Mouse (Mus musculus) intestine, embryonic 16.5 days (tissue): ENCODE results near the gene Lamc2. TPM values are rescaled to one million over a fixed set of nuclear protein-coding genes. Genes with fewer than 3 reads are reported as not detected.
A peak's percentile ranks its signal among the peaks of the same experiment; 100 is the strongest.

Experiments used
- ATAC-seq: fragments of 200-750 bp; cut with Nextera tagmentation; 2 replicates; pipeline ENCODE4 v1.8.0; 2017; ENCODE audit warnings: moderate TSS enrichment, moderate library complexity
- H3K27ac ChIP-seq: fragments of 300-500 bp; sonication (generic); 2 replicates; pipeline ENCODE4 v1.5.1; 2014; ENCODE audit warnings: mild to moderate bottlenecking, low read length
- H3K27me3 ChIP-seq: fragments of 300-500 bp; sonication (generic); replicated peaks from 2 replicates; pipeline ENCODE4 v1.6.1; 2014; ENCODE audit warnings: low read length, control low read depth, mixed read lengths; ENCODE audit not compliant: control insufficient read depth, insufficient read depth
- H3K36me3 ChIP-seq: fragments of 300-500 bp; sonication (generic); 2 replicates; pipeline ENCODE4 v1.6.1; 2014; ENCODE audit warnings: low read length, control low read depth; ENCODE audit not compliant: control insufficient read depth, insufficient read depth
- H3K4me1 ChIP-seq: fragments of 300-500 bp; sonication (generic); 2 replicates; pipeline ENCODE4 v1.6.1; 2014; ENCODE audit warnings: low read length, control low read depth, mixed read lengths; ENCODE audit not compliant: control insufficient read depth, insufficient read depth
- H3K4me2 ChIP-seq: fragments of 300-500 bp; sonication (generic); 2 replicates; pipeline ENCODE4 v1.6.1; 2014; ENCODE audit warnings: low read depth, low read length, control low read depth
- H3K4me3 ChIP-seq: fragments of 300-500 bp; sonication (generic); 2 replicates; pipeline ENCODE4 v1.5.1; 2014; ENCODE audit warnings: mild to moderate bottlenecking, low read length
- H3K9ac ChIP-seq: fragments of 300-500 bp; sonication (generic); 2 replicates; pipeline ENCODE4 v1.6.1; 2014; ENCODE audit warnings: low read depth, low read length
- H3K9me3 ChIP-seq: fragments of 300-500 bp; sonication (generic); 2 replicates; pipeline ENCODE4 v1.6.1; 2016; ENCODE audit warnings: low read length, control low read depth; ENCODE audit not compliant: control insufficient read depth
- WGBS: fragments of 180-500 bp; shearing (Covaris S2); extraction: QIAGEN DNeasy Blood & Tissue Kit; methylation state at CpG from one replicate; pipeline ENCODE4 v1.1.7; 2014; 5-methylcytosine and 5-hydroxymethylcytosine counted together
- polyA plus RNA-seq: library from polyadenylated mRNA; unstranded; fragments of >200 nt; fragmentation: Nextera tagmentation; extraction: Ambion mirVana; gene quantifications from 2 replicates; pipeline ENCODE4 v1.2.1, GENCODE M21; 2015

Lamc2 gene
- polyA plus RNA-seq, 1 experiment from 2014 or later: 6.0 TPM

GRCm38 (mm10) chr1:153109346-153109745 is 76.9 kb downstream of the Lamc2 start:
- H3K9ac ChIP-seq: no peak overlapping the region

GRCm38 (mm10) chr1:153107866-153108265 is 78.4 kb downstream of the Lamc2 start:
- Histone ChIP-seq H3K4me3 (no peak overlapping the region), H3K36me3 (no peaks in the 10 kb centered on the region), H3K4me1 (no peaks in the 10 kb centered on the region; the same call in 1 of the 2 replicates), H3K27ac (no peak overlapping the region), H3K27me3 (no peaks in the 10 kb centered on the region), H3K4me2 (no peak overlapping the region), H3K9me3 (no peaks in the 10 kb centered on the region), H3K9ac (no peak overlapping the region)
- 69% methylated on average over 7 of the region's 7 CpGs for WGBS
- ATAC-seq: no peak

More at GRCm38 (mm10) chr1:153109346-153109745, 76.9 kb downstream of the Lamc2 start:
- H3K27ac ChIP-seq: no peak overlapping the region
- no peak for ATAC-seq
- H3K9me3 ChIP-seq: no peaks in the 10 kb centered on the region
- H3K36me3 ChIP-seq: no peaks in the 10 kb centered on the region
- no peaks in the 10 kb centered on the region; the same call in 1 of the 2 replicates for H3K4me1 ChIP-seq
- H3K4me2 ChIP-seq: no peak overlapping the region
- WGBS: 78% methylated on average over 5 of the region's 5 CpGs
- H3K27me3 ChIP-seq: no peaks in the 10 kb centered on the region
- no peak overlapping the region for H3K4me3 ChIP-seq

DNA sequence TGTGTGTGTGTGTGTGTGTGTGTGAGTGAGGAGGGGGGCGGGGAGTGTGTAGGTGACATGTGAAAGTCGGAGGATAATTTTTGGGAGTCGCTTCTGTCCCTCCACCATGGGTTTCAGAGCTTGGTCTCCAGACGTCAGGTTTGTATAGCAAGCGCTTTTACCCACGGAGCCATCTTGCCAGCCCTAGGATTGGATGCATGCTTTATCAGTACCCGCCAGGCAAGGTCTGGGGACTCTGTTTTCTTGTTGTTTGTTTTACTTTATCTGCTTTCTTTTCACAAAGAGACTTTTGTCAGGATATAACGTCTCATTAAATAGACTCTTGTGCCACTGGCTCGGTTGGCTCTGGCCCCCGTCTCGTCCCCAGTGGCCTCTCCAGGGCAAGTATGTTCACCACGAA is 81.4 kb downstream of the Lamc2 start:
- ATAC-seq: no peak
- Histone ChIP-seq H3K9ac (no peak overlapping the region), H3K27me3 (no peaks in the 10 kb centered on the region), H3K36me3 (no peaks in the 10 kb centered on the region), H3K27ac (no peak overlapping the region), H3K4me1 (peaks cover 8% of the 10 kb centered on the region), H3K4me3 (no peak overlapping the region), H3K4me2 (no peak overlapping the region), H3K9me3 (no peaks in the 10 kb centered on the region)
- 69% methylated on average over 12 of the region's 12 CpGs for WGBS

- H3K4me2 ChIP-seq: no peak overlapping the region
- no peak for ATAC-seq
- no peak overlapping the region for H3K27ac ChIP-seq
- H3K4me1 ChIP-seq: peaks cover 8% of the 10 kb centered on the region
- no peaks in the 10 kb centered on the region for H3K27me3 ChIP-seq
- H3K36me3 ChIP-seq: no peaks in the 10 kb centered on the region
- WGBS: 98% methylated on average over 7 of the region's 8 CpGs
- no peaks in the 10 kb centered on the region for H3K9me3 ChIP-seq
- H3K9ac ChIP-seq: no peak overlapping the region
- H3K4me3 ChIP-seq: no peak overlapping the region
These were observed 83.1 kb downstream of the Lamc2 start for GRCm38 (mm10) chr1:153103186-153103554.

DNA sequence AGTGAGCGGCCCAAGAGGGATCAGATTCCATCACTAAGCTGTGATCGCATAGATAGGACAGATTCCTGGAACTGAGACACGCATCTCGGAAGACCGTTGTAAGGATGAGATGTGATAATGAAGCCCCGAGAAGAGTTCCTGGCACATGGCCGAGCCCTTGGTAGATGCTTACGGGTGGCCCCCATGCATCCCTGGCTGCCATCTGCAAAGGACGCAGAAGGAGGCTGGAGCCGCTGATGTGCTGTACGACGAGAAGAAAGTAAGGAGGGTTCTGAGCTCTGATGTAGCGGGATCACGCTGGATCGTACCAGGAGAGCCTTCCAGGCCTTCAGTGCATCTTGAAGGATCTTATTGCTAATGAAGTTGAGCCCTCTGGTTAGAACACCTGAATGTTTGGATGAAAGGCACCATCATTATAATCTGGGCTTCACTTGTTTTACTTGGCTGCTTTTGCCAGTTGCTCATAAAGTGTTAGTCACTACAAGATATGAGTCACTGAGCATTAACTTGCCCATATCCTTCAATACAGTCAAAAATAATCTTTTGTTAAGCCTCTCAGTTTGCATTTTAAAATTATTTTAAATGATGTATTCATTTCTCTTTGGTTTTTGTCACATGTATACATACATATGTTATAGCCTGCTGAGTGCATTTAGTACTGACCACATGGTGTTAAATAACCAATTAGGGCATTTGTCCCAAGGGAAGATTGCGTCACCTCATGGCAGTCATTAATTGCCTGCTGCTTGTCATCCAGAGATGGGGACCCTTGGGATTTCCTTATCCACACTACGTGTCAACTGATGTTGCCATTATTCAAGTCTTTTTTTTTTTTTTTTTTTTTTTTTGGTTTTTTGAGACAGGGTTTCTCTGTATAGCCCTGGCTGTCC is 83.7 kb downstream of the Lamc2 start:
- Histone ChIP-seq H3K4me2 (no peak overlapping the region), H3K9ac (no peak overlapping the region), H3K36me3 (no peaks in the 10 kb centered on the region), H3K27ac (no peak overlapping the region), H3K27me3 (no peaks in the 10 kb centered on the region), H3K9me3 (no peaks in the 10 kb centered on the region), H3K4me1 (peaks cover 8% of the 10 kb centered on the region), H3K4me3 (no peak overlapping the region)
- WGBS: 97% methylated on average over 17 of the region's 17 CpGs
- ATAC-seq: no peak

DNA sequence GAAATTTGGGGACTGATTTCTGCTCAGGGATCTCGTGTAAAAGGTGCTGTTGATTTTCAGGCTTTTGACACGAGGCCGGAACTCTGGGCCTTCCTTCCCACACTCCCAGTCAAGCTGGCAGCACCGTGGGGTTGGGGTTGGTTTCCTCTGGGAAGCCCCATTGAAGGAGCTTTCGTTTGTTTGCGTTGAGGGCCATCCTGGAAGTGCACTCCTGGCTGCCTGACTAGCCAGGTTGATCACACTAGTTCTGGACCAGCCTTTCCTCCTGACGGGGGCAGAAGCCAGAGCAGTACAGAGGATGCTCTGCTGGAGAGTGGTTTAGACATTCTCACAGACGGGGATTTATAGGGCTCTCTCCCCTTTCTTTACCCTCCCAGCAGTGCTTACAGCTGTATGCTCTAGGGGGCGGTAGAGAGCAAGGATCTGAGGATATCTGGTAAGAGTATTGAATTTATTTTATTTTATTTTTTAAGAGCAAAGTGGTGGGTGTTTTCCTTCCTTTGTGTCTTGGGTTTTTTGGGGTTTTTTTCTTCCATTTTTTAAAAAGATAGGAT is 84.8 kb downstream of the Lamc2 start:
- peak overlapping the region; percentile 0 for H3K4me3 ChIP-seq
- H3K9ac ChIP-seq: peak overlapping the region; percentile 46
- WGBS: 22% methylated on average over 9 of the region's 9 CpGs
- H3K27ac ChIP-seq: peak overlapping the region; percentile 20; the same call in 1 of the 2 replicates
- ATAC-seq: peak; percentile 68
- H3K9me3 ChIP-seq: no peaks in the 10 kb centered on the region
- H3K4me2 ChIP-seq: peak overlapping the region; percentile 37; the same call in 1 of the 2 replicates
- no peaks in the 10 kb centered on the region for H3K27me3 ChIP-seq
- H3K4me1 ChIP-seq: peaks cover 8% of the 10 kb centered on the region
- no peaks in the 10 kb centered on the region for H3K36me3 ChIP-seq

GRCm38 (mm10) chr1:153100912-153101311 is 85.3 kb downstream of the Lamc2 start:
- ATAC-seq: no peak
- Histone ChIP-seq H3K27ac (peak overlapping the region; percentile 20; the same call in 1 of the 2 replicates), H3K36me3 (no peaks in the 10 kb centered on the region), H3K9ac (peak overlapping the region; percentile 46), H3K4me1 (peaks cover 8% of the 10 kb centered on the region), H3K4me3 (peak overlapping the region; percentile 0; the same call in 1 of the 2 replicates), H3K27me3 (no peaks in the 10 kb centered on the region), H3K9me3 (no peaks in the 10 kb centered on the region), H3K4me2 (peak overlapping the region; percentile 37; the same call in 1 of the 2 replicates)
- 20% methylated on average over 9 of the region's 9 CpGs for WGBS

- Histone ChIP-seq H3K36me3 (no peaks in the 10 kb centered on the region), H3K9me3 (no peaks in the 10 kb centered on the region), H3K4me1 (peaks cover 8% of the 10 kb centered on the region), H3K4me2 (no peak overlapping the region), H3K27ac (no peak overlapping the region), H3K4me3 (no peak overlapping the region), H3K27me3 (no peaks in the 10 kb centered on the region), H3K9ac (no peak overlapping the region)
- WGBS: 61% methylated on average over 11 of the region's 11 CpGs
- no peak for ATAC-seq
These were observed 87.7 kb downstream of the Lamc2 start for GRCm38 (mm10) chr1:153098586-153098985.

DNA sequence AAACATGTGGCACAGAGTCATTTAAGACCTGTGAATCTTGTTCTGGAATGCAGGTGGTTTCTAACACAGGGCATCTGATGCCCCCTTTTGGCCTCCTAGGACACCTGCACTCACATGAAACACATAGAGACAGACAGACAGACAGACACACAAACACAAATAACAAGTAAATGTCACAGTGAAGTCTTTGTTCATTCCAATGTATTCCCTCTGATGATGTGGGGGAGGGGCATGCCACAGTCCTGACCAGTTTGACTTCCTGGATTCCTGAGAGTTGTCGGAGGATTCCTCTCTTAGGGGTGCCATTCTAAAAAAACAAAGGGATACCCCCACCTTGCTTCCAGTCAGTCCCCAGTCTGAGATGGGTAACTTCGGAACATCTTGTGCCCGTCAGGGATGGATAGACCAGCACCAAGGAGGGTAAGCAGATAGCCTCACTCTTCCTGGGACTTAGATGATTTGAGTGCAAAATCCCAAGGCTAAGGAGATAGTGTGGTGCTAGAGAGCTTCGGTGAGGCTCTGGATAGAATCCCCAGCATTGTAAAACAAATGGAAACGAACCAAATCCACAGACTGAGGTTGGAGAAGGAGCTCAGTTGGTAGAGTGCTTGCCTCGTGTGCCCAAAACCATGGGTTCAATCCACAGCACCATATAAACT is 89.1 kb downstream of the Lamc2 start:
- Histone ChIP-seq H3K27me3 (no peaks in the 10 kb centered on the region), H3K27ac (no peak overlapping the region), H3K4me2 (no peak overlapping the region), H3K9ac (no peak overlapping the region), H3K9me3 (no peaks in the 10 kb centered on the region), H3K4me3 (no peak overlapping the region), H3K4me1 (peaks cover 8% of the 10 kb centered on the region), H3K36me3 (no peaks in the 10 kb centered on the region)
- no peak for ATAC-seq
- 89% methylated on average over 6 of the region's 6 CpGs for WGBS
